Mouse (Mus musculus): ENCODE results near the gene Hist1h2bl. TPM values are rescaled to one million over a fixed set of nuclear protein-coding genes. Genes with fewer than 3 reads are reported as not detected.

The Hist1h2bl gene
- total RNA-seq, 2 experiments from 2014 or later: 387 to 430 TPM

Other genes starting within 250 kb of the Hist1h2bl start
Only the 30 nearest of the 32 such genes appear.
- gene Gm10065, start 236.7 kb downstream of the Hist1h2bl start, total RNA-seq (2014; fragmentation: Nextera tagmentation): not detected in 2 replicates
- gene Gm10065, start 236.7 kb downstream of the Hist1h2bl start, total RNA-seq (2017): not detected in 2 replicates
- gene AK157302, start 220.9 kb downstream of the Hist1h2bl start, total RNA-seq (2014; fragmentation: Nextera tagmentation): 2.1 and 2.6 TPM in 2 replicates
- 0.19 and 0.23 TPM in 2 replicates for gene AK157302, start 220.9 kb downstream of the Hist1h2bl start, total RNA-seq (2017)
- 3.7 and 8.4 TPM in 2 replicates for gene Gm11273, start 214.7 kb downstream of the Hist1h2bl start, total RNA-seq (2014; fragmentation: Nextera tagmentation)
- gene Gm11273, start 214.7 kb downstream of the Hist1h2bl start, total RNA-seq (2017): 2.0 and 10.4 TPM in 2 replicates
- gene Zkscan8, start 185.0 kb downstream of the Hist1h2bl start, total RNA-seq (2014; fragmentation: Nextera tagmentation): 14.6 and 23.6 TPM in 2 replicates
- gene Zkscan8, start 185.0 kb downstream of the Hist1h2bl start, total RNA-seq (2017): 12.3 and 15.4 TPM in 2 replicates
- gene Olfr1366, start 173.3 kb downstream of the Hist1h2bl start, total RNA-seq (2014; fragmentation: Nextera tagmentation): not detected in 2 replicates
- not detected in 2 replicates for gene Olfr1366, start 173.3 kb downstream of the Hist1h2bl start, total RNA-seq (2017)
- not detected in 2 replicates for gene Olfr1535, start 156.2 kb downstream of the Hist1h2bl start, total RNA-seq (2014; fragmentation: Nextera tagmentation)
- not detected in 2 replicates for gene Olfr1535, start 156.2 kb downstream of the Hist1h2bl start, total RNA-seq (2017)
- gene Olfr1364, start 134.4 kb downstream of the Hist1h2bl start, total RNA-seq (2014; fragmentation: Nextera tagmentation): not detected in 2 replicates
- gene Olfr1364, start 134.4 kb downstream of the Hist1h2bl start, total RNA-seq (2017): not detected in 2 replicates
- gene Olfr1362, start 102.1 kb downstream of the Hist1h2bl start, total RNA-seq (2014; fragmentation: Nextera tagmentation): not detected in 2 replicates
- not detected in 2 replicates for gene Olfr1362, start 102.1 kb downstream of the Hist1h2bl start, total RNA-seq (2017)
- gene Olfr11, start 73.6 kb downstream of the Hist1h2bl start, total RNA-seq (2014; fragmentation: Nextera tagmentation): not detected in 2 replicates
- not detected in 2 replicates for gene Olfr11, start 73.6 kb downstream of the Hist1h2bl start, total RNA-seq (2017)
- not detected in 2 replicates for gene Olfr1361, start 52.8 kb downstream of the Hist1h2bl start, total RNA-seq (2014; fragmentation: Nextera tagmentation)
- gene Olfr1361, start 52.8 kb downstream of the Hist1h2bl start, total RNA-seq (2017): not detected in 2 replicates
- gene Olfr1360, start 38.7 kb downstream of the Hist1h2bl start, total RNA-seq (2014; fragmentation: Nextera tagmentation): not detected in 2 replicates
- not detected in 2 replicates for gene Olfr1360, start 38.7 kb downstream of the Hist1h2bl start, total RNA-seq (2017)
- gene Olfr1359, start 18.0 kb downstream of the Hist1h2bl start, total RNA-seq (2014; fragmentation: Nextera tagmentation): not detected in 2 replicates
- gene Olfr1359, start 18.0 kb downstream of the Hist1h2bl start, total RNA-seq (2017): not detected in 2 replicates
- 3.0 and 26.7 TPM in 2 replicates for gene Hist1h2ai, start 279 bp upstream of the Hist1h2bl start, total RNA-seq (2014; fragmentation: Nextera tagmentation)
- 582 and 1,238 TPM in 2 replicates for gene Hist1h2ai, start 279 bp upstream of the Hist1h2bl start, total RNA-seq (2017)
- gene Hist1h3h, start 1.5 kb upstream of the Hist1h2bl start, total RNA-seq (2014; fragmentation: Nextera tagmentation): 21.9 TPM in 1 of 2 replicates, not detected in the other
- gene Hist1h3h, start 1.5 kb upstream of the Hist1h2bl start, total RNA-seq (2017): 175 and 228 TPM in 2 replicates
- gene Hist1h2bm, start 5.9 kb upstream of the Hist1h2bl start, total RNA-seq (2014; fragmentation: Nextera tagmentation): 242 and 265 TPM in 2 replicates
- gene Hist1h2bm, start 5.9 kb upstream of the Hist1h2bl start, total RNA-seq (2017): 262 and 417 TPM in 2 replicates
- 3.8 and 29.3 TPM in 2 replicates for gene Hist1h4j, start 18.9 kb upstream of the Hist1h2bl start, total RNA-seq (2014; fragmentation: Nextera tagmentation)
- 302 and 554 TPM in 2 replicates for gene Hist1h4j, start 18.9 kb upstream of the Hist1h2bl start, total RNA-seq (2017)
- gene Hist1h4k, start 34.4 kb upstream of the Hist1h2bl start, total RNA-seq (2014; fragmentation: Nextera tagmentation): 396 and 799 TPM in 2 replicates
- 1,621 and 1,651 TPM in 2 replicates for gene Hist1h4k, start 34.4 kb upstream of the Hist1h2bl start, total RNA-seq (2017)
- 179 and 217 TPM in 2 replicates for gene Hist1h2ak, start 37.7 kb upstream of the Hist1h2bl start, total RNA-seq (2014; fragmentation: Nextera tagmentation)
- gene Hist1h2ak, start 37.7 kb upstream of the Hist1h2bl start, total RNA-seq (2017): 715 and 1,091 TPM in 2 replicates
- gene Hist1h2bn, start 38.0 kb upstream of the Hist1h2bl start, total RNA-seq (2014; fragmentation: Nextera tagmentation): 483 and 930 TPM in 2 replicates
- gene Hist1h2bn, start 38.0 kb upstream of the Hist1h2bl start, total RNA-seq (2017): 1,170 and 1,659 TPM in 2 replicates
- gene Hist1h1b, start 64.5 kb upstream of the Hist1h2bl start, total RNA-seq (2014; fragmentation: Nextera tagmentation): 569 and 631 TPM in 2 replicates
- gene Hist1h1b, start 64.5 kb upstream of the Hist1h2bl start, total RNA-seq (2017): 1,368 and 2,131 TPM in 2 replicates
- gene Hist1h3i, start 67.2 kb upstream of the Hist1h2bl start, total RNA-seq (2014; fragmentation: Nextera tagmentation): 310 and 340 TPM in 2 replicates
- 88.3 and 299 TPM in 2 replicates for gene Hist1h3i, start 67.2 kb upstream of the Hist1h2bl start, total RNA-seq (2017)
- 4.6 and 28.8 TPM in 2 replicates for gene Hist1h2an, start 71.1 kb upstream of the Hist1h2bl start, total RNA-seq (2014; fragmentation: Nextera tagmentation)
- 538 and 611 TPM in 2 replicates for gene Hist1h2an, start 71.1 kb upstream of the Hist1h2bl start, total RNA-seq (2017)
- 19.6 and 62.9 TPM in 2 replicates for gene Hist1h2bp, start 71.3 kb upstream of the Hist1h2bl start, total RNA-seq (2014; fragmentation: Nextera tagmentation)
- gene Hist1h2bp, start 71.3 kb upstream of the Hist1h2bl start, total RNA-seq (2017): 33.7 and 54.7 TPM in 2 replicates
- 395 and 796 TPM in 2 replicates for gene Hist1h2bq, start 94.1 kb upstream of the Hist1h2bl start, total RNA-seq (2014; fragmentation: Nextera tagmentation)
- 0.72 and 1.2 TPM in 2 replicates for gene Hist1h2bq, start 94.1 kb upstream of the Hist1h2bl start, total RNA-seq (2017)
- not detected in 2 replicates for gene Hist1h2ao, start 94.3 kb upstream of the Hist1h2bl start, total RNA-seq (2014; fragmentation: Nextera tagmentation)
- not detected in 2 replicates for gene Hist1h2ao, start 94.3 kb upstream of the Hist1h2bl start, total RNA-seq (2017)
- 256 and 298 TPM in 2 replicates for gene Hist1h4m, start 95.6 kb upstream of the Hist1h2bl start, total RNA-seq (2014; fragmentation: Nextera tagmentation)
- 1,434 and 2,567 TPM in 2 replicates for gene Hist1h4m, start 95.6 kb upstream of the Hist1h2bl start, total RNA-seq (2017)
- gene Hist1h4n, start 116.1 kb upstream of the Hist1h2bl start, total RNA-seq (2014; fragmentation: Nextera tagmentation): 49.1 and 171 TPM in 2 replicates
- gene Hist1h4n, start 116.1 kb upstream of the Hist1h2bl start, total RNA-seq (2017): 1,378 and 1,797 TPM in 2 replicates
- 177 TPM in 2 replicates for gene Hist1h2ap, start 117.4 kb upstream of the Hist1h2bl start, total RNA-seq (2014; fragmentation: Nextera tagmentation)
- gene Hist1h2ap, start 117.4 kb upstream of the Hist1h2bl start, total RNA-seq (2017): 4,662 and 4,902 TPM in 2 replicates
- 372 and 874 TPM in 2 replicates for gene Hist1h2br, start 117.6 kb upstream of the Hist1h2bl start, total RNA-seq (2014; fragmentation: Nextera tagmentation)
- gene Hist1h2br, start 117.6 kb upstream of the Hist1h2bl start, total RNA-seq (2017): 126 and 201 TPM in 2 replicates
- gene Zfp184, start 229.0 kb upstream of the Hist1h2bl start, total RNA-seq (2014; fragmentation: Nextera tagmentation): 1.5 and 2.5 TPM in 2 replicates
- 3.1 and 10.7 TPM in 2 replicates for gene Zfp184, start 229.0 kb upstream of the Hist1h2bl start, total RNA-seq (2017)